Comparison of ENCODE assay signal across 8 mouse cellular contexts in genomic region chr14:104453824-104454223, GRCm38 (mm10). TPM values are rescaled to one million over a fixed set of nuclear protein-coding genes. Genes with fewer than 3 reads are reported as not detected.
DNase-seq lines count a peak whose midpoint lies in the region; ATAC-seq and TF ChIP-seq lines count a peak whose summit lies in the region.

No protein-coding gene starts in this region.

- no peak for TF ChIP-seq RAD21 in MEL (IDR thresholded peaks at IDR 0.05; ENCODE audit: low read depth, low read length)

- peak; percentile 59 for DNase-seq in liver
- DNase-seq in MEL (ENCODE audit: low read depth, low spot score): peak; percentile 82
- DNase-seq in adrenal gland, postnatal 36 days: peak; percentile 69 to 78
- DNase-seq in limb, embryonic 10.5 days (ENCODE audit: low spot score): peak; percentile 84
- DNase-seq in cerebellum, adult 11 months: no peak
- no peak for DNase-seq in MN1 (ENCODE audit: low spot score)

- no peak overlapping the region for H3K27ac ChIP-seq in liver, embryonic 12.5 days
- H3K27ac ChIP-seq in MEL (ENCODE audit: control insufficient read depth, low read depth, low read length): no peak overlapping the region
- H3K27ac ChIP-seq in limb, embryonic 10.5 days: no peak overlapping the region
- H3K27ac ChIP-seq in forebrain, embryonic 16.5 days (ENCODE audit: low read length): no peak overlapping the region

- peaks cover 32% of the 10 kb centered on the region for H3K27me3 ChIP-seq in liver, embryonic 12.5 days (replicated peaks)
- H3K27me3 ChIP-seq in MEL (ENCODE audit: control insufficient read depth in 1 of 2, insufficient read depth in 2 of 2, low read length in 2 of 2): no peaks in the 10 kb centered on the region
- peaks cover 40% of the 10 kb centered on the region for H3K27me3 ChIP-seq in limb, embryonic 10.5 days (ENCODE audit: low read depth, poor library complexity, severe bottlenecking)
- H3K27me3 ChIP-seq in forebrain, embryonic 16.5 days (replicated peaks; ENCODE audit: control insufficient read depth, insufficient read depth, low read length): peaks cover 32% of the 10 kb centered on the region

- H3K9me3 ChIP-seq in liver, embryonic 12.5 days (replicated peaks): no peaks in the 10 kb centered on the region
- no peaks in the 10 kb centered on the region for H3K9me3 ChIP-seq in MEL (replicated peaks; ENCODE audit: insufficient read depth, low read length)
- no peaks in the 10 kb centered on the region for H3K9me3 ChIP-seq in limb, embryonic 10.5 days (replicated peaks)
- H3K9me3 ChIP-seq in forebrain, embryonic 16.5 days (ENCODE audit: control insufficient read depth, low read length): no peaks in the 10 kb centered on the region

- no peak for TF ChIP-seq EP300 in MEL (IDR thresholded peaks at IDR 0.05; ENCODE audit: low read depth in 1 of 2, low read length in 2 of 2)

- no peaks in the 10 kb centered on the region for H3K36me3 ChIP-seq in liver, embryonic 12.5 days
- no peaks in the 10 kb centered on the region for H3K36me3 ChIP-seq in MEL (ENCODE audit: control insufficient read depth in 1 of 2, insufficient read depth in 2 of 2, low read length in 2 of 2)
- H3K36me3 ChIP-seq in limb, embryonic 10.5 days: no peaks in the 10 kb centered on the region
- H3K36me3 ChIP-seq in forebrain, embryonic 16.5 days (ENCODE audit: control insufficient read depth, insufficient read depth): no peaks in the 10 kb centered on the region

- ATAC-seq in liver, embryonic 12.5 days: no peak
- no peak for ATAC-seq in forebrain, embryonic 16.5 days

- no peak overlapping the region for H3K4me3 ChIP-seq in liver, embryonic 12.5 days
- H3K4me3 ChIP-seq in MEL (ENCODE audit: control insufficient read depth in 1 of 2, insufficient read depth in 1 of 2, low read depth in 2 of 2, low read length in 2 of 2): no peak overlapping the region
- no peak overlapping the region for H3K4me3 ChIP-seq in limb, embryonic 10.5 days
- no peak overlapping the region for H3K4me3 ChIP-seq in forebrain, embryonic 16.5 days (replicated peaks; ENCODE audit: low read length)

- TF ChIP-seq POLR2A in MEL (IDR thresholded peaks at IDR 0.05; ENCODE audit: control insufficient read depth in 1 of 2, insufficient read depth in 1 of 2, low read depth in 1 of 2, low read length in 2 of 2, poor library complexity in 1 of 2): no peak

- 11% methylated on average over 4 of the region's 4 CpGs for WGBS in liver, embryonic 12.5 days (ENCODE audit: insufficient replicate concordance)
- WGBS in limb, embryonic 10.5 days: 10% methylated on average over 4 of the region's 4 CpGs
- 10% methylated on average over 4 of the region's 4 CpGs for WGBS in forebrain, embryonic 16.5 days

- no peak for TF ChIP-seq CTCF in MEL (IDR thresholded peaks at IDR 0.05 in 2 of 3, conservative IDR thresholded peaks at IDR 0.05 in 1 of 3; ENCODE audit: control insufficient read depth in 1 of 3, insufficient read depth in 1 of 3, low read depth in 2 of 3, low read length in 3 of 3, poor library complexity in 1 of 3, severe bottlenecking in 1 of 3)

- H3K79me2 ChIP-seq in MEL (ENCODE audit: control insufficient read depth, insufficient read depth, low read length, poor library complexity): no peaks in the 10 kb centered on the region

- H3K4me1 ChIP-seq in liver, embryonic 12.5 days: no peaks in the 10 kb centered on the region
- no peaks in the 10 kb centered on the region for H3K4me1 ChIP-seq in MEL (ENCODE audit: control insufficient read depth in 1 of 2, insufficient read depth in 2 of 2, low read length in 2 of 2)
- H3K4me1 ChIP-seq in limb, embryonic 10.5 days: 0 out of 2 replicates have a peak, but pooled peaks cover 3% of the 10 kb centered on the region
- H3K4me1 ChIP-seq in forebrain, embryonic 16.5 days (replicated peaks; ENCODE audit: control insufficient read depth, insufficient read depth, low read length): no peaks in the 10 kb centered on the region

- no peak overlapping the region for H3K9ac ChIP-seq in liver, embryonic 12.5 days
- H3K9ac ChIP-seq in MEL (ENCODE audit: control insufficient read depth, low read depth, low read length, poor library complexity, severe bottlenecking): no peak overlapping the region
- no peak overlapping the region for H3K9ac ChIP-seq in forebrain, embryonic 16.5 days (replicated peaks; ENCODE audit: low read depth, low read length)

- H3K4me2 ChIP-seq in liver, embryonic 12.5 days: no peak overlapping the region
- no peak overlapping the region for H3K4me2 ChIP-seq in forebrain, embryonic 16.5 days (ENCODE audit: low read length)

TF ChIP-seq in MEL, 35 proteins besides CTCF, POLR2A, EP300 and RAD21:
- no peak for TF ChIP-seq CHD1 (IDR thresholded peaks at IDR 0.05; ENCODE audit: low read depth, low read length)
- no peak for TF ChIP-seq HCFC1 (IDR thresholded peaks at IDR 0.05; ENCODE audit: low read depth, low read length)
- peak; percentile 98 for TF ChIP-seq MXI1 (IDR thresholded peaks at IDR 0.05; ENCODE audit: low read depth, low read length)
- TF ChIP-seq SIN3A (IDR thresholded peaks at IDR 0.05; ENCODE audit: low read length): peak; percentile 83
- no peak for TF ChIP-seq TCF12 (IDR thresholded peaks at IDR 0.05; ENCODE audit: low read depth, low read length)
- TF ChIP-seq ZKSCAN1 (IDR thresholded peaks at IDR 0.05; ENCODE audit: low read depth, low read length): no peak
- peak; percentile 78 for TF ChIP-seq MAX (IDR thresholded peaks at IDR 0.05; ENCODE audit: low read length)
- peak; percentile 59; the same call in 1 of the 2 replicates for TF ChIP-seq MYC (IDR thresholded peaks at IDR 0.05; ENCODE audit: low read depth, low read length)
- TF ChIP-seq ZNF384 (IDR thresholded peaks at IDR 0.05; ENCODE audit: low read depth, low read length): no peak
- no peak for TF ChIP-seq ELF1 (IDR thresholded peaks at IDR 0.05; ENCODE audit: low read depth, low read length)
- no peak for TF ChIP-seq MAZ (IDR thresholded peaks at IDR 0.05; ENCODE audit: low read depth, low read length)
- TF ChIP-seq MYB (IDR thresholded peaks at IDR 0.05; ENCODE audit: low read depth, low read length): no peak
- TF ChIP-seq ZC3H11A (IDR thresholded peaks at IDR 0.05; ENCODE audit: low read depth, low read length): no peak

RNA-seq across cellular contexts. Expression of gene Pou4f1, which starts 14.0 kb away (rescaled TPM):
- 0.11 and 0.19 TPM in 2 replicates for polyA plus RNA-seq in liver, embryonic 12.5 days (2016; fragmentation: Nextera tagmentation; extraction: Ambion mirVana)
- total RNA-seq in MEL (2012; rRNA removed): 3.0 and 3.2 TPM in 2 replicates
- polyA plus RNA-seq in MEL (2012; ENCODE audit: insufficient read depth in 1 of 2, insufficient read length in 2 of 2, low read depth in 1 of 2, low replicate concordance in 2 of 2, missing spikeins in 1 of 2): 1 to 10 TPM in 1 of 2 experiments, not detected in 1; 8.2 TPM
- total RNA-seq in adrenal gland, postnatal 36 days (2021): under 1 TPM; 0.10 to 0.33 TPM
- polyA plus RNA-seq in limb, embryonic 10.5 days (2016; fragmentation: Nextera tagmentation; extraction: Ambion mirVana): 0.70 and 2.7 TPM in 2 replicates
- 1.1 and 1.8 TPM in 2 replicates for polyA plus RNA-seq in forebrain, embryonic 16.5 days (2015; fragmentation: Nextera tagmentation; extraction: Ambion mirVana)

Comparison
In these comparisons a context has a peak if more than half of its experiments do, and no peak if none do; other contexts are left out.
1. DNase-seq: peak in liver (single experiment), MEL (single experiment), adrenal gland, postnatal 36 days (2 of 2) and limb, embryonic 10.5 days (single experiment); none in cerebellum, adult 11 months (single experiment) and MN1 (single experiment).